Mouse (Mus musculus) gastrocnemius, postnatal 4 days (tissue): ENCODE results near the gene 4930432M17Rik. TPM values are rescaled to one million over a fixed set of nuclear protein-coding genes. Genes with fewer than 3 reads are reported as not detected.

ENCODE experiments used
- DNase-seq, 2 experiments: peaks; one replicate each; pipeline ENCODE4 v3.0.0; 2021 to 2022; ENCODE audit warnings: low spot score in 2 of 2, mixed read lengths in 2 of 2
- total RNA-seq, 2 experiments: library from RNA; stranded (reverse); gene quantifications; 2 replicates each; pipeline ENCODE4 v1.2.3; 2021

Gene 4930432M17Rik
- total RNA-seq, 2 experiments from 2014 or later: not detected

- no peak for DNase-seq
These were observed 1.7 kb downstream of the 4930432M17Rik start for GRCm38 (mm10) chr3:121672135-121672790.

GRCm38 (mm10) chr3:121678935-121679334 is 8.4 kb downstream of the 4930432M17Rik start:
- no peak for DNase-seq

- DNase-seq: no peak
These were observed 8.9 kb downstream of the 4930432M17Rik start for GRCm38 (mm10) chr3:121679443-121679842.

GRCm38 (mm10) chr3:121680187-121680586 is 9.6 kb downstream of the 4930432M17Rik start:
- DNase-seq: no peak

GRCm38 (mm10) chr3:121682439-121683411 is 12.2 kb downstream of the 4930432M17Rik start:
- DNase-seq: no peak

GRCm38 (mm10) chr3:121684552-121684951 is 14.0 kb downstream of the 4930432M17Rik start:
- no peak for DNase-seq

- no peak for DNase-seq
These were observed 14.4 kb downstream of the 4930432M17Rik start for GRCm38 (mm10) chr3:121684963-121685362.

- DNase-seq: no peak
These were observed 15.4 kb downstream of the 4930432M17Rik start for GRCm38 (mm10) chr3:121685985-121686384.

GRCm38 (mm10) chr3:121686408-121686911 is 15.9 kb downstream of the 4930432M17Rik start:
- no peak for DNase-seq

GRCm38 (mm10) chr3:121687741-121688140 is 17.2 kb downstream of the 4930432M17Rik start:
- no peak for DNase-seq

- DNase-seq: no peak
These were observed 18.5 kb downstream of the 4930432M17Rik start for GRCm38 (mm10) chr3:121689029-121689428.

- DNase-seq: no peak
These were observed 19.1 kb downstream of the 4930432M17Rik start for GRCm38 (mm10) chr3:121689697-121690096.

- DNase-seq: no peak
These were observed 22.6 kb downstream of the 4930432M17Rik start for GRCm38 (mm10) chr3:121693001-121693730.

GRCm38 (mm10) chr3:121693746-121694145 is 23.2 kb downstream of the 4930432M17Rik start:
- DNase-seq: no peak

GRCm38 (mm10) chr3:121697169-121697568 is 26.6 kb downstream of the 4930432M17Rik start:
- no peak for DNase-seq

- DNase-seq: no peak
These were observed 28.8 kb downstream of the 4930432M17Rik start for GRCm38 (mm10) chr3:121699401-121699800.

- DNase-seq: no peak
These were observed 29.3 kb downstream of the 4930432M17Rik start for GRCm38 (mm10) chr3:121699849-121700248.

- no peak for DNase-seq
These were observed 29.9 kb downstream of the 4930432M17Rik start for GRCm38 (mm10) chr3:121700364-121700952.

GRCm38 (mm10) chr3:121703155-121703879 is 32.8 kb downstream of the 4930432M17Rik start:
- no peak for DNase-seq

- no peak for DNase-seq
These were observed 33.3 kb downstream of the 4930432M17Rik start for GRCm38 (mm10) chr3:121703880-121704243.
